Mouse (Mus musculus) cerebellum, postnatal 25 days (tissue): ENCODE data around the gene Chmp3.
A peak's percentile ranks its signal among the peaks of the same experiment; 100 is the strongest.

Experiments
- DNase-seq, 2 experiments: peaks; one replicate each; pipeline ENCODE4 v3.0.0; 2021; ENCODE audit warnings: mixed read lengths in 2 of 2

Gene Chmp3

GRCm38 (mm10) chr6:71609968-71610367 lies 66.4 kb downstream of the Chmp3 start:
- no peak for DNase-seq

GRCm38 (mm10) chr6:71613225-71613624 lies 69.6 kb downstream of the Chmp3 start:
- no peak for DNase-seq

- no peak for DNase-seq
Measured at GRCm38 (mm10) chr6:71616959-71617358, 73.4 kb downstream of the Chmp3 start.

- DNase-seq: no peak
Measured at GRCm38 (mm10) chr6:71621551-71621950, 78.0 kb downstream of the Chmp3 start.

GRCm38 (mm10) chr6:71621981-71622380 lies 78.4 kb downstream of the Chmp3 start:
- DNase-seq: peak in 1 of 2 experiments; percentile 25

- no peak for DNase-seq
Measured at GRCm38 (mm10) chr6:71624723-71625122, 81.1 kb downstream of the Chmp3 start.

GRCm38 (mm10) chr6:71625984-71626383 lies 82.4 kb downstream of the Chmp3 start:
- no peak for DNase-seq

- no peak for DNase-seq
Measured at GRCm38 (mm10) chr6:71627325-71627724, 83.7 kb downstream of the Chmp3 start.

GRCm38 (mm10) chr6:71631196-71631595 lies 87.6 kb downstream of the Chmp3 start:
- DNase-seq: no peak

- peak; percentile 65 to 68 for DNase-seq
Measured at GRCm38 (mm10) chr6:71631706-71632461, 88.3 kb downstream of the Chmp3 start.
